Mouse (Mus musculus): ENCODE measurements around the gene Hoxd13.

DNA sequence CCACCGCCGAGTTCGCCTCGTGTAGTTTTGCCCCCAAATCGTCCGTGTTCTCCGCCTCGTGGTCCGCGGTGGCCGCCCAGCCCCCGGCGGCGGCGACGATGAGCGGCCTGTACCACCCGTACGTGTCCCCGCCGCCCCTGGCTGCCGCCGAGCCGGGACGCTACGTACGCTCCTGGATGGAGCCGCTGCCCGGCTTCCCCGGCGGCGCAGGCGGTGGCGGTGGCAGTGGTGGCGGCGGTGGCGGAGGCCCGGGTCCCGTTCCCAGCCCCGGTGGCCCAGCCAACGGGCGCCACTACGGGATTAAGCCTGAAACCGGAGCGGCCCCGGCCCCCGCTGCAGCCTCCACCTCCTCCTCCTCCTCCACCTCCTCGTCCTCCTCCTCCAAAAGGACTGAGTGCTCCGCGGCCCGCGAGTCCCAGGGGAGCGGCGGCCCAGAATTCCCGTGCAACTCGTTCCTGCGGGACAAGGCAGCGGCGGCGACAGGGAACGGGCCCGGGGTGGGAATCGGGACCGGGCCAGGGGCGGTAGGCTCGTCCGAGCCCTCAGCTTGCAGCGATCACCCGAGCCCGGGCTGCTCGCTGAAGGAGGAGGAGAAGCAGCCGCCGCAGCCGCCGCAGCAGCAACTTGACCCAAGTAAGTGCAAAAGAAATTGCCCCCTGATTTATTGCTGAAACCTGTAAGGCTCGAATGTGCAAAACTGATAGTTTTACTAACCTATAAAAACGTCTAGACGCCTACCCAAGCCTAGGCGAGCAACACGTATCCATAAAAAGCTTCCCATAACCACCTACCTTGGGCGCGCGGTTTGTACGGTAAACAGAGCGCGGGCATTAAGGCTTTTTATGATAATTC lies 30.3 kb downstream of the Hoxd13 start:
- TF ChIP-seq POLR2A (IDR thresholded peaks at IDR 0.05; ENCODE audit: insufficient read depth, low read depth, low read length) (no peak), CTCF (IDR thresholded peaks at IDR 0.05) (no peak)

All from heart, adult 2 months (tissue).